Mouse (Mus musculus) limb, embryonic 13.5 days (tissue): ENCODE measurements around the gene Rapgef2. TPM values are rescaled to one million over a fixed set of nuclear protein-coding genes. Genes with fewer than 3 reads are reported as not detected.

Source experiments
- ATAC-seq: fragments of 200-750 bp; cut with Nextera tagmentation; 2 replicates; pipeline ENCODE4 v1.8.0; 2017; ENCODE audit warnings: low read depth, moderate number of reproducible peaks, moderate TSS enrichment; ENCODE audit not compliant: low FRiP score
- H3K27ac ChIP-seq: fragments of 300-500 bp; sonication (generic); 2 replicates; pipeline ENCODE4 v1.5.1; 2015; ENCODE audit warnings: inconsistent platforms, mild to moderate bottlenecking, moderate library complexity
- H3K27me3 ChIP-seq: fragments of 300-500 bp; sonication (generic); 2 replicates; pipeline ENCODE4 v1.6.1; 2015; ENCODE audit warnings: mild to moderate bottlenecking, inconsistent platforms
- H3K36me3 ChIP-seq: fragments of 300-500 bp; sonication (generic); 2 replicates; pipeline ENCODE4 v1.6.1; 2015; ENCODE audit warnings: inconsistent platforms, mild to moderate bottlenecking, moderate library complexity
- H3K4me1 ChIP-seq: fragments of 300-500 bp; sonication (generic); 2 replicates; pipeline ENCODE4 v1.6.1; 2015; ENCODE audit warnings: inconsistent platforms
- H3K4me2 ChIP-seq: fragments of 300-500 bp; sonication (generic); replicated peaks from 2 replicates; pipeline ENCODE4 v1.6.1; 2015; ENCODE audit warnings: inconsistent platforms, mild to moderate bottlenecking, moderate library complexity
- H3K4me3 ChIP-seq: fragments of 300-500 bp; sonication (generic); 2 replicates; pipeline ENCODE4 v1.5.1; 2015; ENCODE audit warnings: moderate library complexity, mild to moderate bottlenecking, inconsistent platforms
- H3K9ac ChIP-seq: fragments of 300-500 bp; sonication (generic); 2 replicates; pipeline ENCODE4 v1.6.1; 2015; ENCODE audit warnings: mild to moderate bottlenecking, inconsistent platforms
- H3K9me3 ChIP-seq: fragments of 300-500 bp; sonication (generic); 2 replicates; pipeline ENCODE4 v1.6.1; 2016; ENCODE audit warnings: inconsistent platforms
- WGBS: fragments of 180-500 bp; shearing (Covaris S2); methylation state at CpG from one replicate; pipeline ENCODE4 v1.1.7; 2015; 5-methylcytosine and 5-hydroxymethylcytosine counted together
- polyA plus RNA-seq: library from polyadenylated mRNA; unstranded; fragments of >200 nt; fragmentation: Nextera tagmentation; extraction: Ambion mirVana; gene quantifications from 2 replicates; pipeline ENCODE4 v1.2.1, GENCODE M21; 2015

Rapgef2 gene
- polyA plus RNA-seq, 1 experiment from 2014 or later: 7.0 TPM

- 13% methylated on average over 1 of the region's 1 CpGs for WGBS
- H3K9me3 ChIP-seq: no peaks in the 10 kb centered on the region
- H3K4me3 ChIP-seq: no peak overlapping the region
- H3K36me3 ChIP-seq: no peaks in the 10 kb centered on the region
- ATAC-seq: no peak
- peaks cover 49% of the 10 kb centered on the region for H3K4me1 ChIP-seq
- no peaks in the 10 kb centered on the region for H3K27me3 ChIP-seq
- no peak overlapping the region for H3K9ac ChIP-seq
- H3K4me2 ChIP-seq: no peak overlapping the region; the same call in 1 of the 2 replicates
- H3K27ac ChIP-seq: no peak overlapping the region
Measured at GRCm38 (mm10) chr3:79273350-79273749, 13.0 kb downstream of the Rapgef2 start.

GRCm38 (mm10) chr3:79272939-79273338, 13.4 kb downstream of the Rapgef2 start:
- Histone ChIP-seq H3K9me3 (no peaks in the 10 kb centered on the region), H3K4me3 (no peak overlapping the region), H3K4me1 (peaks cover 53% of the 10 kb centered on the region), H3K27ac (peak overlapping the region; percentile 58; the same call in 1 of the 2 replicates), H3K9ac (no peak overlapping the region), H3K27me3 (no peaks in the 10 kb centered on the region), H3K4me2 (no peak overlapping the region), H3K36me3 (no peaks in the 10 kb centered on the region)
- ATAC-seq: no peak
- 61% methylated on average over 4 of the region's 4 CpGs for WGBS

GRCm38 (mm10) chr3:79270980-79271555, 15.2 kb downstream of the Rapgef2 start:
- Histone ChIP-seq H3K4me2 (no peak overlapping the region), H3K4me1 (peaks cover 61% of the 10 kb centered on the region), H3K36me3 (no peaks in the 10 kb centered on the region), H3K27ac (no peak overlapping the region), H3K4me3 (no peak overlapping the region), H3K27me3 (no peaks in the 10 kb centered on the region), H3K9me3 (no peaks in the 10 kb centered on the region), H3K9ac (no peak overlapping the region)
- ATAC-seq: no peak
- WGBS: 71% methylated on average over 12 of the region's 12 CpGs

GRCm38 (mm10) chr3:79269872-79270271, 16.4 kb downstream of the Rapgef2 start:
- H3K36me3 ChIP-seq: no peaks in the 10 kb centered on the region
- H3K4me1 ChIP-seq: peaks cover 60% of the 10 kb centered on the region
- H3K9ac ChIP-seq: no peak overlapping the region
- H3K4me2 ChIP-seq: no peak overlapping the region
- no peak overlapping the region for H3K27ac ChIP-seq
- no peak for ATAC-seq
- 87% methylated on average over 8 of the region's 8 CpGs for WGBS
- H3K9me3 ChIP-seq: no peaks in the 10 kb centered on the region
- H3K27me3 ChIP-seq: no peaks in the 10 kb centered on the region
- H3K4me3 ChIP-seq: no peak overlapping the region

- H3K4me3 ChIP-seq: no peak overlapping the region
- 57% methylated on average over 6 of the region's 6 CpGs for WGBS
- H3K9ac ChIP-seq: no peak overlapping the region
- no peaks in the 10 kb centered on the region for H3K36me3 ChIP-seq
- H3K27ac ChIP-seq: no peak overlapping the region
- H3K4me1 ChIP-seq: peaks cover 48% of the 10 kb centered on the region
- no peak overlapping the region for H3K4me2 ChIP-seq
- H3K9me3 ChIP-seq: no peaks in the 10 kb centered on the region
- no peaks in the 10 kb centered on the region for H3K27me3 ChIP-seq
- no peak for ATAC-seq
Measured at GRCm38 (mm10) chr3:79266976-79267375, 19.3 kb downstream of the Rapgef2 start.

GRCm38 (mm10) chr3:79261816-79262316, 24.5 kb downstream of the Rapgef2 start:
- Histone ChIP-seq H3K9me3 (0 out of 2 replicates have a peak, but pooled peaks cover 2% of the 10 kb centered on the region), H3K4me1 (peaks cover 15% of the 10 kb centered on the region), H3K9ac (no peak overlapping the region), H3K4me3 (no peak overlapping the region), H3K27ac (no peak overlapping the region), H3K36me3 (no peaks in the 10 kb centered on the region), H3K27me3 (no peaks in the 10 kb centered on the region), H3K4me2 (no peak overlapping the region)
- 77% methylated on average over 6 of the region's 6 CpGs for WGBS
- peak; percentile 36; the same call in 1 of the 2 replicates for ATAC-seq

- peaks cover 2% of the 10 kb centered on the region; the same call in 1 of the 2 replicates for H3K9me3 ChIP-seq
- H3K27me3 ChIP-seq: no peaks in the 10 kb centered on the region
- ATAC-seq: no peak
- H3K36me3 ChIP-seq: no peaks in the 10 kb centered on the region
- no peak overlapping the region for H3K4me2 ChIP-seq
- H3K9ac ChIP-seq: no peak overlapping the region
- H3K4me3 ChIP-seq: no peak overlapping the region
- H3K4me1 ChIP-seq: peaks cover 16% of the 10 kb centered on the region; the same call in 1 of the 2 replicates
- 89% methylated on average over 3 of the region's 3 CpGs for WGBS
- no peak overlapping the region for H3K27ac ChIP-seq
Measured at GRCm38 (mm10) chr3:79254023-79254422, 32.3 kb downstream of the Rapgef2 start.

GRCm38 (mm10) chr3:79253416-79253815, 32.9 kb downstream of the Rapgef2 start:
- no peak overlapping the region for H3K9ac ChIP-seq
- H3K27ac ChIP-seq: no peak overlapping the region
- 81% methylated on average over 9 of the region's 9 CpGs for WGBS
- peaks cover 2% of the 10 kb centered on the region; the same call in 1 of the 2 replicates for H3K9me3 ChIP-seq
- no peaks in the 10 kb centered on the region for H3K27me3 ChIP-seq
- H3K4me1 ChIP-seq: peaks cover 17% of the 10 kb centered on the region; the same call in 1 of the 2 replicates
- no peak overlapping the region for H3K4me2 ChIP-seq
- H3K4me3 ChIP-seq: no peak overlapping the region
- no peaks in the 10 kb centered on the region for H3K36me3 ChIP-seq
- no peak for ATAC-seq

- no peaks in the 10 kb centered on the region for H3K27me3 ChIP-seq
- H3K4me3 ChIP-seq: no peak overlapping the region
- 60% methylated on average over 5 of the region's 5 CpGs for WGBS
- no peak overlapping the region for H3K4me2 ChIP-seq
- no peaks in the 10 kb centered on the region; the same call in 1 of the 2 replicates for H3K9me3 ChIP-seq
- H3K27ac ChIP-seq: no peak overlapping the region
- H3K9ac ChIP-seq: no peak overlapping the region
- peaks cover 17% of the 10 kb centered on the region; the same call in 1 of the 2 replicates for H3K4me1 ChIP-seq
- ATAC-seq: no peak
- H3K36me3 ChIP-seq: no peaks in the 10 kb centered on the region
Measured at GRCm38 (mm10) chr3:79252921-79253394, 33.4 kb downstream of the Rapgef2 start.

GRCm38 (mm10) chr3:79249955-79250354, 36.4 kb downstream of the Rapgef2 start:
- 59% methylated on average over 1 of the region's 1 CpGs for WGBS
- no peaks in the 10 kb centered on the region for H3K36me3 ChIP-seq
- H3K4me1 ChIP-seq: peaks cover 19% of the 10 kb centered on the region
- no peaks in the 10 kb centered on the region; the same call in 1 of the 2 replicates for H3K9me3 ChIP-seq
- H3K27me3 ChIP-seq: no peaks in the 10 kb centered on the region
- no peak overlapping the region for H3K27ac ChIP-seq
- ATAC-seq: no peak
- H3K4me2 ChIP-seq: no peak overlapping the region
- H3K9ac ChIP-seq: no peak overlapping the region
- H3K4me3 ChIP-seq: no peak overlapping the region

GRCm38 (mm10) chr3:79248659-79249235, 37.6 kb downstream of the Rapgef2 start:
- Histone ChIP-seq H3K27me3 (no peaks in the 10 kb centered on the region), H3K9me3 (no peaks in the 10 kb centered on the region; the same call in 1 of the 2 replicates), H3K4me2 (no peak overlapping the region), H3K4me3 (no peak overlapping the region), H3K27ac (no peak overlapping the region), H3K4me1 (peaks cover 14% of the 10 kb centered on the region; the same call in 1 of the 2 replicates), H3K36me3 (no peaks in the 10 kb centered on the region), H3K9ac (no peak overlapping the region)
- ATAC-seq: no peak
- WGBS: 72% methylated on average over 5 of the region's 5 CpGs

GRCm38 (mm10) chr3:79248208-79248607, 38.1 kb downstream of the Rapgef2 start:
- Histone ChIP-seq H3K4me3 (no peak overlapping the region), H3K27ac (no peak overlapping the region), H3K4me2 (no peak overlapping the region), H3K4me1 (peaks cover 12% of the 10 kb centered on the region; the same call in 1 of the 2 replicates), H3K36me3 (no peaks in the 10 kb centered on the region), H3K9me3 (no peaks in the 10 kb centered on the region; the same call in 1 of the 2 replicates), H3K9ac (no peak overlapping the region), H3K27me3 (no peaks in the 10 kb centered on the region)
- WGBS: 87% methylated on average over 11 of the region's 11 CpGs
- ATAC-seq: no peak
